Mouse (Mus musculus): ENCODE data around the gene Fcer2a.

Gene Fcer2a

GRCm38 (mm10) chr8:3676131-3676992 is 17.6 kb downstream of the Fcer2a start, which contains the start of gene Trappc5:
Gene Trappc5, plus strand, starts transcription at chr8:3676299.
- peak; percentile 96 for DNase-seq (ENCODE audit: low read depth)

- DNase-seq (ENCODE audit: low read depth) = no peak
Observed at GRCm38 (mm10) chr8:3674671-3675070, 19.3 kb downstream of the Fcer2a start.

GRCm38 (mm10) chr8:3671980-3672491 is 21.9 kb downstream of the Fcer2a start, which contains the start of gene Fcor:
Gene Fcor, minus strand, starts transcription at chr8:3672362.
- DNase-seq (ENCODE audit: low read depth) = peak; percentile 91

GRCm38 (mm10) chr8:3670388-3670787 is 23.6 kb downstream of the Fcer2a start:
- DNase-seq (ENCODE audit: low read depth) = peak; percentile 64

- DNase-seq (ENCODE audit: low read depth) = no peak
Observed at GRCm38 (mm10) chr8:3665507-3665906, 28.5 kb downstream of the Fcer2a start, which contains the start of gene Mcemp1. Gene Mcemp1, plus strand, starts transcription at chr8:3665754.

GRCm38 (mm10) chr8:3664405-3664804 is 29.6 kb downstream of the Fcer2a start:
- no peak for DNase-seq (ENCODE audit: low read depth)

GRCm38 (mm10) chr8:3660889-3661288 is 33.1 kb downstream of the Fcer2a start:
- no peak for DNase-seq (ENCODE audit: low read depth)

GRCm38 (mm10) chr8:3656725-3657381 is 37.1 kb downstream of the Fcer2a start:
- DNase-seq (ENCODE audit: low read depth) = no peak

- no peak for DNase-seq (ENCODE audit: low read depth)
Observed at GRCm38 (mm10) chr8:3655526-3655925, 38.4 kb downstream of the Fcer2a start, which contains the start of gene Retn. Gene Retn, plus strand, starts transcription at chr8:3655770.

GRCm38 (mm10) chr8:3654726-3655508 is 39.1 kb downstream of the Fcer2a start:
- DNase-seq (ENCODE audit: low read depth) = no peak

- DNase-seq (ENCODE audit: low read depth) = no peak
Observed at GRCm38 (mm10) chr8:3652845-3653244, 41.1 kb downstream of the Fcer2a start.

- no peak for DNase-seq (ENCODE audit: low read depth)
Observed at GRCm38 (mm10) chr8:3648990-3649389, 45.0 kb downstream of the Fcer2a start.

- no peak for DNase-seq (ENCODE audit: low read depth)
Observed at GRCm38 (mm10) chr8:3648268-3648667, 45.7 kb downstream of the Fcer2a start.

GRCm38 (mm10) chr8:3647561-3647960 is 46.4 kb downstream of the Fcer2a start:
- DNase-seq (ENCODE audit: low read depth) = no peak

GRCm38 (mm10) chr8:3646824-3647531 is 47.0 kb downstream of the Fcer2a start:
- no peak for DNase-seq (ENCODE audit: low read depth)

- peak; percentile 66 for DNase-seq (ENCODE audit: low read depth)
Observed at GRCm38 (mm10) chr8:3645804-3646203, 48.2 kb downstream of the Fcer2a start.

Measured in induced T-regulatory cell, adult 2 months (primary cell).